Mouse (Mus musculus): ENCODE results near the gene Zfp423. TPM values are rescaled to one million over a fixed set of nuclear protein-coding genes. Genes with fewer than 3 reads are reported as not detected.
A peak's percentile ranks its signal among the peaks of the same experiment; 100 is the strongest.

Gene Zfp423
- total RNA-seq, 2 experiments from 2014 or later, result 15.7 to 15.9 TPM

GRCm38 (mm10) chr8:87775889-87776288, 183.5 kb downstream of the Zfp423 start:
- intact Hi-C loops (cut with DNase I; ENCODE audit: low total_unique reads), result no loop called here
- DNase-seq, result no peak

- intact Hi-C loops (cut with DNase I; ENCODE audit: low total_unique reads), result no loop called here
Measured at GRCm38 (mm10) chr8:87774966-87775365, 184.4 kb downstream of the Zfp423 start.

GRCm38 (mm10) chr8:87772894-87773502, 186.4 kb downstream of the Zfp423 start:
- intact Hi-C loops (cut with DNase I; ENCODE audit: low total_unique reads), result no loop called here
- DNase-seq, result no peak

More at GRCm38 (mm10) chr8:87774966-87775365, 184.4 kb downstream of the Zfp423 start:
- DNase-seq, result no peak

GRCm38 (mm10) chr8:87767882-87768281, 191.5 kb downstream of the Zfp423 start:
- intact Hi-C loops (cut with DNase I; ENCODE audit: low total_unique reads), result no loop called here

GRCm38 (mm10) chr8:87765276-87765675, 194.1 kb downstream of the Zfp423 start:
- intact Hi-C loops (cut with DNase I; ENCODE audit: low total_unique reads), result no loop called here
- no peak for DNase-seq

More at GRCm38 (mm10) chr8:87767882-87768281, 191.5 kb downstream of the Zfp423 start:
- DNase-seq, result no peak

- intact Hi-C loops (cut with DNase I; ENCODE audit: low total_unique reads), result no loop called here
- DNase-seq, result peak; percentile 36
Measured at GRCm38 (mm10) chr8:87758750-87759149, 200.6 kb downstream of the Zfp423 start.

GRCm38 (mm10) chr8:87754853-87755252, 204.5 kb downstream of the Zfp423 start:
- DNase-seq, result no peak
- intact Hi-C loops (cut with DNase I; ENCODE audit: low total_unique reads), result loop anchor here (5.0 kb wide), 2 partner anchors 43 to 93 kb away; no protein-coding TSS in a partner anchor

GRCm38 (mm10) chr8:87753636-87754035, 205.8 kb downstream of the Zfp423 start:
- intact Hi-C loops (cut with DNase I; ENCODE audit: low total_unique reads), result loop anchor here (5.0 kb wide), 2 partner anchors 41 to 91 kb away; no protein-coding TSS in a partner anchor
- no peak for DNase-seq

- no peak for DNase-seq
- intact Hi-C loops (cut with DNase I; ENCODE audit: low total_unique reads), result loop anchor here (5.0 kb wide), 2 partner anchors 41 to 91 kb away; no protein-coding TSS in a partner anchor
Measured at GRCm38 (mm10) chr8:87753148-87753547, 206.2 kb downstream of the Zfp423 start.

GRCm38 (mm10) chr8:87752710-87753109, 206.7 kb downstream of the Zfp423 start:
- intact Hi-C loops (cut with DNase I; ENCODE audit: low total_unique reads), result loop anchor here (5.0 kb wide), 2 partner anchors 40 to 90 kb away; no protein-coding TSS in a partner anchor
- DNase-seq, result no peak

- DNase-seq, result peak; percentile 44
- intact Hi-C loops (cut with DNase I; ENCODE audit: low total_unique reads), result no loop called here
Measured at GRCm38 (mm10) chr8:87747582-87747981, 211.8 kb downstream of the Zfp423 start.

GRCm38 (mm10) chr8:87747142-87747541, 212.3 kb downstream of the Zfp423 start:
- intact Hi-C loops (cut with DNase I; ENCODE audit: low total_unique reads), result no loop called here
- no peak for DNase-seq

GRCm38 (mm10) chr8:87746072-87746471, 213.3 kb downstream of the Zfp423 start:
- peak; percentile 29 for DNase-seq
- intact Hi-C loops (cut with DNase I; ENCODE audit: low total_unique reads), result no loop called here

GRCm38 (mm10) chr8:87745125-87745698, 214.2 kb downstream of the Zfp423 start:
- intact Hi-C loops (cut with DNase I; ENCODE audit: low total_unique reads), result no loop called here

GRCm38 (mm10) chr8:87744556-87744955, 214.8 kb downstream of the Zfp423 start:
- DNase-seq, result no peak
- intact Hi-C loops (cut with DNase I; ENCODE audit: low total_unique reads), result no loop called here

More at GRCm38 (mm10) chr8:87745125-87745698, 214.2 kb downstream of the Zfp423 start:
- DNase-seq, result no peak

GRCm38 (mm10) chr8:87742016-87742415, 217.4 kb downstream of the Zfp423 start:
- no peak for DNase-seq
- intact Hi-C loops (cut with DNase I; ENCODE audit: low total_unique reads), result no loop called here

GRCm38 (mm10) chr8:87740946-87741530, 218.4 kb downstream of the Zfp423 start:
- intact Hi-C loops (cut with DNase I; ENCODE audit: low total_unique reads), result no loop called here

GRCm38 (mm10) chr8:87737900-87738299, 221.5 kb downstream of the Zfp423 start:
- DNase-seq, result peak; percentile 63
- intact Hi-C loops (cut with DNase I; ENCODE audit: low total_unique reads), result no loop called here

More at GRCm38 (mm10) chr8:87740946-87741530, 218.4 kb downstream of the Zfp423 start:
- DNase-seq, result no peak

GRCm38 (mm10) chr8:87734902-87735301, 224.5 kb downstream of the Zfp423 start:
- no peak for DNase-seq
- intact Hi-C loops (cut with DNase I; ENCODE audit: low total_unique reads), result no loop called here

- intact Hi-C loops (cut with DNase I; ENCODE audit: low total_unique reads), result no loop called here
- no peak for DNase-seq
Measured at GRCm38 (mm10) chr8:87734496-87734895, 224.9 kb downstream of the Zfp423 start.

- intact Hi-C loops (cut with DNase I; ENCODE audit: low total_unique reads), result no loop called here
- DNase-seq, result no peak
Measured at GRCm38 (mm10) chr8:87731062-87731461, 228.3 kb downstream of the Zfp423 start.

Data from gastrocnemius, postnatal 14 days (tissue).